24 mouse cellular contexts compared by ENCODE assay signal in the genomic region with DNA sequence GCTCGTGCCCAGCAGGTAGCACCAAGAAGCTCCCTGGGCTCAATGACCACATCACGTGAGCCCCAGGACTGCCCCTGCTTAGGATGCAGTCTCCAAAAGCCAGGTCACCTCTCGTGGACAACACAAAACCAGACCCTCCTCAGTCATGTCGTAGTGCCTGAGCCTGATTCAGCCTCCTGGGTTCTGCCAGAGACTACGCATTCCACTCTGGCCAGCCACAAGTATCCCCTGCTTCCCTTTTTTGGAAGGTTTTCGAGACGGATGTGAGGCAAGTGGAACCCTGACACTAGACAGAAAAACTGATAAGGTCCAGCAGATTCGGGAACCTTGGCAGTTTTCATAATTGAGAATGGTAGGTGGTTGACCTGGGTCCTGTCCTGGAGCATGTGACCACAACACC.
"Had no signal": no experiment of that assay in that cellular context is flagged by ENCODE, and none has a peak within 500 bp of the region (broad histone marks: within the 10 kb centered on the region; RNA-seq: fewer than 3 reads in every experiment).

No protein-coding gene starts in this region.

- H3K9me3 ChIP-seq: heart, embryonic 12.5 days; hindbrain, embryonic 10.5 days; hindbrain, embryonic 12.5 days; intestine, embryonic 15.5 days; kidney, embryonic 15.5 days; limb, embryonic 10.5 days; limb, embryonic 12.5 days; liver, embryonic 13.5 days had no signal

- H3K4me1 ChIP-seq: liver, embryonic 13.5 days had no signal

- H3K36me3 ChIP-seq: heart, embryonic 12.5 days; hindbrain, embryonic 10.5 days; hindbrain, embryonic 12.5 days; intestine, embryonic 15.5 days; kidney, embryonic 15.5 days; limb, embryonic 10.5 days; limb, embryonic 12.5 days; liver, embryonic 13.5 days had no signal

- H3K4me3 ChIP-seq: heart, adult 2 months; heart, embryonic 12.5 days; hindbrain, embryonic 10.5 days; hindbrain, embryonic 12.5 days; intestine, embryonic 15.5 days; kidney, embryonic 15.5 days; limb, embryonic 10.5 days; limb, embryonic 12.5 days; liver, embryonic 13.5 days had no signal

- DNase-seq: gastrocnemius, postnatal 14 days; gastrocnemius, postnatal 36 days; heart, adult 2 months; heart, postnatal 10 days; heart, postnatal 4 days; kidney, adult 2 months; kidney, adult 9 months; kidney, postnatal 14 days; kidney, postnatal 36 days; layer of hippocampus, adult 9-11 months; liver; liver, embryonic 13.5 days had no signal

- H3K27ac ChIP-seq: heart, adult 2 months; hindbrain, embryonic 10.5 days; hindbrain, embryonic 12.5 days; hindbrain, embryonic 14.5 days; kidney, embryonic 15.5 days; kidney, postnatal 0 days; limb, embryonic 10.5 days; limb, embryonic 12.5 days; liver, embryonic 13.5 days had no signal

- H3K27me3 ChIP-seq: heart, embryonic 12.5 days; hindbrain, embryonic 12.5 days; intestine, embryonic 15.5 days; limb, embryonic 12.5 days had no signal

- ATAC-seq: hindbrain, embryonic 16.5 days; inflammation-experienced regulatory T-cells, adult 6 months; intestine, embryonic 15.5 days; intestine, postnatal 0 days had no signal
